Mouse (Mus musculus) stomach, embryonic 14.5 days (tissue): ENCODE measurements around the gene Rasgef1b. TPM values are rescaled to one million over a fixed set of nuclear protein-coding genes. Genes with fewer than 3 reads are reported as not detected.
"Not testable (repeated sequence)": the region's sequence is repeated elsewhere in the genome, so short reads cannot be mapped to it uniquely, and the experiment has no call there.

Experiments
- ATAC-seq: fragments of 200-750 bp; cut with Nextera tagmentation; 2 replicates; pipeline ENCODE4 v1.8.0; 2017; ENCODE audit warnings: low read depth, moderate TSS enrichment; ENCODE audit not compliant: insufficient number of reproducible peaks, insufficient read depth, low FRiP score
- H3K27ac ChIP-seq: fragments of 300-500 bp; sonication (generic); 2 replicates; pipeline ENCODE4 v1.5.1; 2014; ENCODE audit warnings: mild to moderate bottlenecking, low read length, moderate library complexity, mixed read lengths
- H3K27me3 ChIP-seq: fragments of 300-500 bp; sonication (generic); 2 replicates; pipeline ENCODE4 v1.6.1; 2014; ENCODE audit warnings: low read length, control low read depth, mixed read lengths; ENCODE audit not compliant: control insufficient read depth, insufficient read depth
- H3K36me3 ChIP-seq: fragments of 300-500 bp; sonication (generic); 2 replicates; pipeline ENCODE4 v1.6.1; 2014; ENCODE audit warnings: mild to moderate bottlenecking, control low read depth, low read length, moderate library complexity, mixed read lengths; ENCODE audit not compliant: control insufficient read depth, insufficient read depth
- H3K4me1 ChIP-seq: fragments of 300-500 bp; sonication (generic); 2 replicates; pipeline ENCODE4 v1.6.1; 2014; ENCODE audit warnings: low read length, control low read depth, mixed read lengths; ENCODE audit not compliant: control insufficient read depth, insufficient read depth
- H3K4me2 ChIP-seq: fragments of 300-500 bp; sonication (generic); replicated peaks from 2 replicates; pipeline ENCODE4 v1.6.1; 2014; ENCODE audit warnings: low read depth, low read length, control low read depth
- H3K4me3 ChIP-seq: fragments of 300-500 bp; sonication (generic); 2 replicates; pipeline ENCODE4 v1.5.1; 2014; ENCODE audit warnings: low read depth, low read length, control low read depth
- H3K9ac ChIP-seq: fragments of 300-500 bp; sonication (generic); replicated peaks from 2 replicates; pipeline ENCODE4 v1.6.1; 2014; ENCODE audit warnings: low read depth, mild to moderate bottlenecking, control low read depth, low read length, moderate library complexity, mixed read lengths
- H3K9me3 ChIP-seq: fragments of 300-500 bp; sonication (generic); 2 replicates; pipeline ENCODE4 v1.6.1; 2016; ENCODE audit warnings: low read depth, low read length, control low read depth; ENCODE audit not compliant: control insufficient read depth
- WGBS: fragments of 180-500 bp; shearing (Covaris S2); extraction: QIAGEN DNeasy Blood & Tissue Kit; methylation state at CpG from one replicate; pipeline ENCODE4 v1.1.7; 2014; 5-methylcytosine and 5-hydroxymethylcytosine counted together
- polyA plus RNA-seq: library from polyadenylated mRNA; unstranded; fragments of >200 nt; fragmentation: Nextera tagmentation; extraction: Ambion mirVana; gene quantifications from 2 replicates; pipeline ENCODE4 v1.2.1, GENCODE M21; 2014

Rasgef1b gene
- polyA plus RNA-seq, 1 experiment from 2014 or later, result 13.9 TPM

- Histone ChIP-seq H3K4me3 (no peak overlapping the region), H3K9me3 (no peaks in the 10 kb centered on the region), H3K27ac (no peak overlapping the region), H3K4me2 (no peak overlapping the region), H3K4me1 (0 out of 2 replicates have a peak, but pooled peaks cover 10% of the 10 kb centered on the region), H3K27me3 (no peaks in the 10 kb centered on the region), H3K9ac (no peak overlapping the region), H3K36me3 (peaks cover 7% of the 10 kb centered on the region)
- ATAC-seq, result no peak
- 86% methylated on average over 8 of the region's 8 CpGs for WGBS
Measured at GRCm38 (mm10) chr5:99232410-99232809, 496.5 kb downstream of the Rasgef1b start.

DNA sequence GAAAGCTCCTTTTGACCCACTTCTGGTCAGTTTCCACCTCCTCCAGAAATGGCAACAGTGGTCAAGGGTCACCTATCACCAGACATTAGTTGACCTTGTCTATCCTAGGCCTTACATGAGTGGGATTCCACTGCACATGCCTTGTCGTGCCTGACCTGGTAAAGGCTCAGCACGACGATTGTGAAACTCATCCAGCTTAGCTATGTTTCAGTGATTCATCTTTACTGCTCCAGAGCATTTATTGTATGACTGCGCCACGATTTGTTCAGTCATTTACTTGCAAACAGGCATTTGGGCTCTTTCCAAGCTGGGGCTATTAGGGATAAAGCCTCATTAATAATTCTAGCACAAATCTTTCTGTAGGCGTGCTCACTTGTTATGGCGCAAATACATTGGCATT lies 498.4 kb downstream of the Rasgef1b start:
- Histone ChIP-seq H3K9ac (no peak overlapping the region), H3K4me2 (no peak overlapping the region), H3K27ac (no peak overlapping the region), H3K4me1 (0 out of 2 replicates have a peak, but pooled peaks cover 3% of the 10 kb centered on the region), H3K9me3 (no peaks in the 10 kb centered on the region), H3K36me3 (peaks cover 7% of the 10 kb centered on the region), H3K27me3 (no peaks in the 10 kb centered on the region), H3K4me3 (no peak overlapping the region)
- no peak for ATAC-seq
- 83% methylated on average over 7 of the region's 7 CpGs for WGBS

DNA sequence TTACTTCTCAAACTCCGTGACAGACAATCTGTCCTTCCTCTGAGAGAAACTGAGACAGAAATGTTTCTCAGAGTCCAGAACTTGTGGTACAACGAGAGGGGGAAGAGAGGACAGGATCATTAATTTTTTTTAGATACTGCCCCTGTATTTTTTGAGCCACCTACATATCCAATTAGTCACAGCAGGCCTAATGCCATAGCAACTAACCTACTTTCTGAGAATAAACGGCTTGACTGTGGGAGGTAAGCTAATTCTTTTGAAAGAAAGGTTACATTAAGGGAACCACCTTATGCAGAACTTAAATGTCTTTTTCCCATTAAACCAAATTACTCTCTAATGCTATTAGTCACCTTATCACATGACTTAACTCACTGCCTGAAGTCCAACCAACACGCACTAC lies 501.5 kb downstream of the Rasgef1b start:
- H3K9ac ChIP-seq, result no peak overlapping the region
- H3K4me1 ChIP-seq, result no peaks in the 10 kb centered on the region
- no peak overlapping the region for H3K4me2 ChIP-seq
- H3K9me3 ChIP-seq, result no peaks in the 10 kb centered on the region
- H3K27me3 ChIP-seq, result no peaks in the 10 kb centered on the region
- no peak overlapping the region for H3K4me3 ChIP-seq
- peaks cover 7% of the 10 kb centered on the region for H3K36me3 ChIP-seq
- WGBS, result 81% methylated on average over 4 of the region's 4 CpGs
- H3K27ac ChIP-seq, result no peak overlapping the region
- ATAC-seq, result no peak

DNA sequence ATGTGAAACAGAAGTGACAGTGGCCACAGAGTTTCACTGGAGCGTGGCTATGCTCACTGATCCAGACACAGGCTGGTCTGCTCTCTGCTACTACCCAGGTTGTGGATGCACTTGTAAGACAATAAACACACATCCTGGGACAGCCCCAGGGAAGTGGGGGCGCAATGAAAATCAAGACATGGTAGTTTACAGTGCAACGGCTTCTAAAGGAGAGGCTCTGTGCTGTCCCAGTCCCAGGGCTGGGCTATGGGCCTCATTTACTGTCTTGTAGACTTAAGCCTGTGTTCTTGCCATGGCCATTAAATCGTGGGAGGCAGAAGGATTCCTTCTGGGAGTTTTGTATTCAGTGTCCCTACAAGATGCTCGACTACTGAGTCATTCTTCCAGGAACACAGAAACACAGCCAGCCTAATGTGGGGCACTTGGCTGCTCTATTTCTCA lies 504.3 kb downstream of the Rasgef1b start:
- Histone ChIP-seq H3K4me2 (no peak overlapping the region), H3K27ac (no peak overlapping the region), H3K9ac (no peak overlapping the region), H3K36me3 (peaks cover 12% of the 10 kb centered on the region; the same call in 1 of the 2 replicates), H3K27me3 (no peaks in the 10 kb centered on the region), H3K4me1 (no peaks in the 10 kb centered on the region), H3K4me3 (no peak overlapping the region), H3K9me3 (no peaks in the 10 kb centered on the region)
- no peak for ATAC-seq
- WGBS, result 56% methylated on average over 5 of the region's 5 CpGs

DNA sequence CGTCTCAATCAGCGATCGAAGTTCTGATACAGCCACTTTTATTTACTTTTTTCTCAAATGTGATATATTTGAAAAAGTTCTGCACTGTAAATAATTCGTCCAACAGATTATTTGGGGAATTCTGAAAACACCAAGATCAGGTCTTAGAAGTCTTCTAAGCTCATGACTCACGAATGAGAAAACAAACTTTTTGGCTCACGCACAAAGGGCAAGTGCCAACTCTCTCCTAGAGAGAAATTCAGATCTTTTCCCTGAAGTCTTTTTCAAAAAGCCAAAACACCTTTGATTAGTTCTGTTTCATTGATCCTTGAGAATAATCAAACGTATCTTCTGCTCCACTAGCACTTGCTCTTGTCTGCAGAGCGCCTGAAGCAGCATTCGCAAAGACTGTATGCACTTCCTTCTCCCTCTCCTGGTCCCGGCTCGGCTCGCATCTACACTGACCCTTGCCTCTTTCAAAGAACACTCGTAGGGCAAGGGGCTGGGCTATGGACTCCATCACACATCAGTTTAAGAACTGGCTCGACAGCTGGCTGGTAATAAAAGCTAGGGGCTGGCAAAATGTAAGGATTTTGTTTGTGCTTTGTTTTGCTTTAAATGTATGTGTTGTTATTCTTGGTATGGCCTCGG lies 504.9 kb downstream of the Rasgef1b start:
- Histone ChIP-seq H3K4me2 (no peak overlapping the region), H3K4me1 (no peaks in the 10 kb centered on the region), H3K36me3 (peaks cover 12% of the 10 kb centered on the region; the same call in 1 of the 2 replicates), H3K27ac (no peak overlapping the region), H3K9ac (no peak overlapping the region), H3K9me3 (no peaks in the 10 kb centered on the region), H3K27me3 (no peaks in the 10 kb centered on the region), H3K4me3 (no peak overlapping the region)
- WGBS, result 58% methylated on average over 15 of the region's 15 CpGs
- no peak for ATAC-seq

DNA sequence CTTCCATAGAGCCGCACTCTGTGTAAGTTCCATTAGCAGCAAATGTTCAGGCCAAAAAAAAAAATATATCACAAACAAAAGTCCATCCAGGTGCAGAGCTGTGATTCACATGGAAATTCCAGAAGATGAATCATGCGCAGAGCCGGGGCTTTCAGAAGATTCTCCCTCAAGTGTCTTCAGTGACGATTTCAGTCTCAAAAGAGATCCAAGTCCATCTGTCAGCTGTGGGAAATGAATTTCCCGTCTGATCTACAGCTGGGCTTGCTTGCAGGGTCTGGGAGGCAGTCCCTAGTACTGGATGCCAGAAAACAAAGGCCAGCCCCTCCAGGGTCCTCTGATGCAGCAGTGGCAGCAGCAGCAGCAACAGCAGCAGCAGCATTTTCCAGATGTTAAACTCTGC lies 510.5 kb downstream of the Rasgef1b start:
- H3K4me2 ChIP-seq, result no peak overlapping the region
- no peak overlapping the region for H3K4me3 ChIP-seq
- H3K9me3 ChIP-seq, result no peaks in the 10 kb centered on the region
- H3K36me3 ChIP-seq, result peaks cover 9% of the 10 kb centered on the region; the same call in 1 of the 2 replicates
- no peaks in the 10 kb centered on the region for H3K27me3 ChIP-seq
- 51% methylated on average over 5 of the region's 5 CpGs for WGBS
- no peak for ATAC-seq
- no peak overlapping the region for H3K9ac ChIP-seq
- H3K27ac ChIP-seq, result no peak overlapping the region; the same call in 1 of the 2 replicates
- no peaks in the 10 kb centered on the region for H3K4me1 ChIP-seq

DNA sequence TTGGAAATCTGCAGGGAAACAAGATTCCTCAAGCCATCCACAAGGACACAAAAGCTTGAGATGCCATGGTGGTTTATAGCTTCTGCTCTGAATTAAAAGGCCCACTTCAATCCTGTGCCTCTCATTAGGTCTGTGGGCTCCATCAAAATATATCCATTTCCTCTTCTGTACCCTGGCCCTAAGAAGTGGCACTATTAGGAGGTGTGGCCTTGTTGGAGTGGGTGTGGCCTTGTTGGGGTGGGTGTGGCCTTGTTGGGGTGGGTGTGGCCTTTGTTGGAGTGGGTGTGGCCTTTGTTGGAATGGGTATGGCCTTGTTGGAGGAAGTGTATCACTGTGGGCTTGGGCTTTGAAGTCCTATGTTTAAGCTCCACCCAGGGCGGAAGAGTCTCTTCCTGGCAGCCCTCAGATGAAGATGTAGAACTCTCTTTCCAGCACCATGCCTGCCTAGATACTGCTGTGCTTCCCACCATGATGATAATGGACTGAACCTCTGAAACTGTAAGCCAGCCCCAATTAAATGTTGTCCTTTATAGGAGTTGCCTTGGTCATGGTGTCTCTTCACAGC lies 512.2 kb downstream of the Rasgef1b start:
- H3K27me3 ChIP-seq, H3K4me2 ChIP-seq, H3K4me1 ChIP-seq, H3K9ac ChIP-seq, H3K9me3 ChIP-seq, H3K36me3 ChIP-seq, H3K27ac ChIP-seq, ATAC-seq, H3K4me3 ChIP-seq: not testable (repeated sequence)
- WGBS, result 94% methylated on average over 1 of the region's 1 CpGs

- Histone ChIP-seq H3K36me3 (0 out of 2 replicates have a peak, but pooled peaks cover 3% of the 10 kb centered on the region), H3K4me1 (no peaks in the 10 kb centered on the region), H3K9me3 (no peaks in the 10 kb centered on the region), H3K27ac (no peak overlapping the region), H3K4me3 (no peak overlapping the region), H3K4me2 (no peak overlapping the region), H3K9ac (no peak overlapping the region), H3K27me3 (no peaks in the 10 kb centered on the region)
- no peak for ATAC-seq
- 83% methylated on average over 7 of the region's 7 CpGs for WGBS
Measured at GRCm38 (mm10) chr5:99215207-99216157, 513.4 kb downstream of the Rasgef1b start.
